Mouse (Mus musculus): ENCODE data around the gene Tnrc6b. TPM values are rescaled to one million over a fixed set of nuclear protein-coding genes. Genes with fewer than 3 reads are reported as not detected.

Gene Tnrc6b
- total RNA-seq, 2 experiments from 2014 or later = 127 to 133 TPM

DNA sequence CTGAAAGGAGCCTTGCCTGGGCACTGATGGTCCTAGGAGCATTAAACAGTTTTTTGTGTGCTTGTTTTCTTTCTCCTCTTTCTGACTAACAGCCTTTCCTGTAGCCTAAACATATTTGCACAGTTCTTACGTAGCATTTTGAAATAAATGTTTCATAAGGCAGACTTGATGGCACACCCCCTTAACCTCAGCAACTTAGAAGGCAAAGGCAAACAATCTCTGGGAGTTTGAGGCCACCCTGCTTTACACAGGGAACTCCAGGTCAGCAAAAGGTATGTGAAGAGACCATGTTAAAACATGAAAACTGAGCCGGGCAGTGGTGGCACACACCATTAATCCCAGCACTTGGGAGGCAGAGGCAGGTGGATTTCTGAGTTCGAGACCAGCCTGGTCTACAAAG, 264.6 kb downstream of the Tnrc6b start:
- Histone ChIP-seq H3K4me3 (no peak overlapping the region), H3K27ac (no peak overlapping the region)
- no peak for DNase-seq (ENCODE audit: low spot score in 2 of 2)
- no peak for TF ChIP-seq CTCF (conservative IDR thresholded peaks at IDR 0.05)

DNA sequence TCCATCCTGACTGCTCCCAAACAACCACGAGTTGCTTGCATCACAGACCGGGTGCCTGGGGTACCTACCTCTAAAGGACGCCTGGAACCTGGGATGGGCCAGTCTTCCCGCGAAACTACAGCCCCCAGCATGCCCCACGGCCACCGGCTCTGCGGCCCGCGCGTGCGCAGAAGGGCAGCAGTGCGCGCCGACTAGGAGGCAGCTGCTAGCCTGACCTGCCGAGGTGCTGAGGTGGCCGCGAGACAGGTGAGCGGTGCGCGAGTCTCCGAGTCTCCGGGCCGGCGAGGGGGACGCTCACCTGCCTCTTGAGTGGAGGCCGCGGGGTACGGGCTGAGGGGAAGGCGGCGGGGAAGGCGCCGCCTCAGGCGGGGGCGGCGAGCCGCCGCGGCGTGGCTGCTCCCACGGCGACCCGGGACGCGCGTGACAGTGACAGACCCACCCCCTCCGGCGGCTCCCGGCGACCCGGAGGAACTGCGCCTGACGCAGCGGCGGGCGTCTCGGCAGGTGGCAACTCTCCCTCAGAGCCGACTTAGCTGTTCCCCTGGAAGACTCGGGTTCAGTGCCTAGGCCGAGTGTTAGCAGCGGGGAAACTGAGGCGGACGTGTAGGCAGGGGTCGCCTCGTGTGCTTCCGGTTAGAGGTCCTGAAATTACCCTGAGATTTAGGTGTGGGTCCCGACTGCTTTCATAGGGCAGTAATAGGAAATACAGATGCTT, 266.7 kb downstream of the Tnrc6b start, which contains the start of gene Sgsm3:
Sgsm3 (plus strand) TSS at position 146 of the 715 bp plus-strand sequence.
- no peak for TF ChIP-seq CTCF (conservative IDR thresholded peaks at IDR 0.05)
- peak; percentile 85 to 88 for DNase-seq (ENCODE audit: low spot score in 2 of 2)
- Histone ChIP-seq H3K27ac (peak within 1 kb of the TSS; percentile 87), H3K4me3 (peak within 1 kb of the TSS; percentile 70)

DNA sequence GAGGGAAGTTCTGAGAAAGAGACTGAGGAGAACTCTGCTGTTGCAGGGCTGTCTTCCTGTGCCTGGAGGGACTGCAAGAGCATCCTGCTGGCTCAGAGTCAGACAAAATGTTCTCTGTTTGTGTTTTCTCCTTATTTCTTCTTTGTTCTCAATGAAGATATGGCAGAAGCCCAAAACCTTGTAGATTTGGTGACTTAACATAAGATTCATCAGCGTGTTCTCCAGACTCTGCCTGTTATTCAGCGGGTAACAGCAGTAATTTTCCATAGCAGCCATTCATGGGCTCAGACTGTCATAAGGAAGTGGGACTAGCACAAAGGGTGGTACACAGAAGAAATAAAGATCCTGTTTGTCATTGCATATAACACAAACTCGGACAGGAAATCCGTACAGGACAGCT, 268.5 kb downstream of the Tnrc6b start:
- Histone ChIP-seq H3K4me3 (no peak overlapping the region; the same call in 1 of the 2 replicates), H3K27ac (no peak overlapping the region)
- peak in 1 of 2 experiments; percentile 58 for DNase-seq (ENCODE audit: low spot score in 2 of 2)
- no peak for TF ChIP-seq CTCF (conservative IDR thresholded peaks at IDR 0.05)

DNA sequence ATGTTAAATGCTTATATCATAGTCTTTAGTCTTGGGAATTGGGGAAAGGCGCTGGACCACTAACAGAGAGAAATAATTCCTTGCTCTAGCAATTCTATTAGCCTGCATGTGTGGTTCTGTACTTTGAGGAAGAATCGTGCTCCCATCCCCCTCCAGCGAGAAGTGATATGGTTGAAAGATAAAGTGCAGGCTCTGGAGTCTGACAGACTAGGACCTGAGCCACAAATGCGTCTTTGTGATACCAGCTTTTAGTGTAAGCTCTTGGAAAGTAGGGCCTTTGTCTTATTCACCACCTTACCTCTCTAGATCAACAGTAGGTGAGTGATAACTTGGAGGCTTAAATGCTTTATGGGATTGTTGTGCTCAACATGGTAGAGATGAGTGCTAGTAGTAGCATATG, 270.1 kb downstream of the Tnrc6b start:
- no peak for TF ChIP-seq CTCF (conservative IDR thresholded peaks at IDR 0.05)
- Histone ChIP-seq H3K27ac (no peak overlapping the region), H3K4me3 (no peak overlapping the region)
- DNase-seq (ENCODE audit: low spot score in 2 of 2) = no peak

DNA sequence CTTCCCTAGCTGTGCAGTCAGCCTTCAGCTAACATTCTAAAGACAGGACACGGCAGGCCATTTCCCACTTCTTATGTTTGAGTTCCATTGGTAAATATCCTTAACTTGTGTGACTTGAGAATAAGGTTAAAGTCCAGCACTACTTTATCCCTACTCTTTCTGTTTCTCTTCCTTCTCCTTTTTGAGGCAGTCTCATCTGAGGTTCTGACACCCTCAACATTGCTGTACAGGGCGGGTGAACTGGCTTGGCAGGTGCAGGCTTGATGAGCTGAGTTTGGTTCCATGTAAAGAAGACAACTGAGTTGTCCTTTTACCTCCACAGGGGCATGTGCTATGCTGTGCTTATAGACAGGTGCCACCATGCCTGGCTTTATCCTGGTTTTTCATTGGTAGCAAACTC, 272.2 kb downstream of the Tnrc6b start:
- Histone ChIP-seq H3K27ac (no peak overlapping the region), H3K4me3 (no peak overlapping the region)
- no peak for TF ChIP-seq CTCF (conservative IDR thresholded peaks at IDR 0.05)
- no peak for DNase-seq (ENCODE audit: low spot score in 2 of 2)

DNA sequence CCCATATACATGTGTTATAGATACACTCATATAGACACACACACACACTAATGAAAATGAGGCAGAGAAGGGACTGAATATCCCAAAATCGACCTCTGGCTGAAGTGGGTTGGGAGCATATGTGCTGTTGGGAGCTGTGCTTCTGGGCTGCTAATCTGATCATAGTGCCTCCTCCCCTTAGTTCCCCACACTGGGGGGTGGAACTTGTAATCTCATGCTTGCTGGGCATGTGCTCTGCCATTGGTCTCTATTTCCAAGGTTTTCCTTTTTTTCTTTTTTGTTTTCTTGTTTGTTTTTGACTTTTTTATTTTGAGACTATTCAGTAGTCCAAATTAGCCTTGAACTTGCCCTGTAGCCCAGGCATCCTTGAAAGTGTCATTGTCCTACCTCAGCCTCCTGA, 277.2 kb downstream of the Tnrc6b start:
- DNase-seq (ENCODE audit: low spot score in 2 of 2) = no peak
- no peak for TF ChIP-seq CTCF (conservative IDR thresholded peaks at IDR 0.05)
- Histone ChIP-seq H3K27ac (no peak overlapping the region), H3K4me3 (no peak overlapping the region)

DNA sequence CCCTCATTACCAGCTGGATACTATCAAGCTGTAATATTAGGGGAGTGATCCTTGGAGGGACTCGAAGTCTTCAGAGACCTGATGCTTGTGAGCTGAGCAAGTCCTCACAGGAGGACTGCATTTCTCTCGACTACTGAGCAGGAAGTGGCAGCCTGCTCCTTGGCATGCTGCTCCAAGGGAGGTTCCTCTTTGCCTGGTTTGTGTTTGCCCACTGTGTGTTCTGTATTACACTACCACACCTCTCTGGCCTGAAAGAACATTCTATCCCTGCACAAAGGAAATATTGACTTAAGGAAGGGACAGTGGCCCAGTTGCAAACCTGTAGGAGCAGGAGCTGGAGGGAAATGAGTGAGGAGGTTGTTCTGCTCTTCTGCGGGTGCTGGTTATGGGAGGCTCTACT, 278.6 kb downstream of the Tnrc6b start:
- no peak for DNase-seq (ENCODE audit: low spot score in 2 of 2)
- TF ChIP-seq CTCF (conservative IDR thresholded peaks at IDR 0.05) = no peak
- no peak overlapping the region for H3K27ac ChIP-seq
- no peak overlapping the region for H3K4me3 ChIP-seq

Small RNA genes lying within 50 kb of the gene (microRNA-seq; reads per million reads assigned to microRNA genes)
- 8.3 to 15.3 reads per million in 2 experiments for gene Mir5113

Other genes starting within 250 kb of the Tnrc6b start
- not detected for gene Enthd1, start 146.2 kb upstream of the Tnrc6b start, total RNA-seq (2021)
- under 1 TPM; 0.22 to 0.28 TPM for gene Grap2, start 138.7 kb upstream of the Tnrc6b start, total RNA-seq (2021)
- under 1 TPM in 1 of 2 experiments, not detected in 1; 0.15 TPM for gene Fam83f, start 39.5 kb upstream of the Tnrc6b start, total RNA-seq (2021)
- 10 to 100 TPM; 24.2 to 28.0 TPM for gene Adsl, start 237.2 kb downstream of the Tnrc6b start, total RNA-seq (2021)